Mouse (Mus musculus): Measurements from ENCODE around the gene Cemip2. TPM values are rescaled to one million over a fixed set of nuclear protein-coding genes. Genes with fewer than 3 reads are reported as not detected.
"Not testable (repeated sequence)": the region's sequence is repeated elsewhere in the genome, so short reads cannot be mapped to it uniquely, and the experiment has no call there.

The Cemip2 gene
- total and polyA plus RNA-seq, 3 experiments, result 2.5 to 10.9 (median 7.7) TPM

DNA sequence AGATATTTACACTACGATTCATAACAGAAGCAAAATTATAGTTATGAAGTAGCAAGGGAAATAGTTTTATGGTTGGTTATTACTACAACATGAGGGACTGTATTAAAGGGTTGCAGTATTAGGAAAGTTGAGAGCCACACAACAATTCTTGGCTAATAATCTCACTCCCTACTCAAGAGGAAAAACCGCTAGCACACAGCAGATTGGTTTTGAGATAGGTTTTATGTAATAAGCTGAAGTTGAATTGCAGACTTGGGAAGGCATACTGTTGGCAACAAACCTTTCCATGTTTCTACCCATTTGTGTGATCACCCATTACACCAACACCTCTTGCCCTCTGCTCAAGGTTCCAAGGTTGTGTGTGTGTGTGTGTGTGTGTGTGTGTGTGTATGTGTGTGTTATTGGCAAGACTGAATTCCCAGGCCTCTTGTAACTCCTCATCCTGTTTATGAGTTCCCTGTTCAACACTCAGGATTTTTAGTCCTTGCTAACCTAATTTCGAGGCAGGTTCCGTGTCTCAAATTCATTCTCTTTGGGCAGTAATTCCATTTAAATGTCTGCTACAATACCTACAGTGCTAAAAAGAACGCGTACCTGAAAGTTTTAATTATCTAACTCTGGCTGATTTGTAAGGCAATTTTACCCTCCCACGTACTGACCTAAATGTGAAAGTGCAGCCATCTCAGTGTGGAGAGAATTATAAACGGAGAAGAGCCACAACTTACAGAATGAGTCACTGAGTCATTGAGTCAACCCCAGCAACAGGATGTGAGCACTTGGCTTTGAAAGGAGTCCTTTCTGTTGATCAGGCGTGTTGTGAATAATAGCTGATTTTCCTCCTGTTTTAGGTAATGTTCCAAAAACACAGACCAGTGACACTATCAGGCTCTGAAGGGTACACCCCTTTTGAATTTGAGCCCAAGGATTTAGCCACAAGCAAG lies 85.1 kb downstream of the Cemip2 start:
- Histone ChIP-seq H3K27me3 (ENCODE audit: insufficient read depth, low read length) (no peaks in the 10 kb centered on the region), H3K9me3 (replicated peaks) (no peaks in the 10 kb centered on the region), H3K4me3 (ENCODE audit: low read depth, low read length) (no peak overlapping the region), H3K4me1 (ENCODE audit: insufficient read depth, low read depth, low read length) (peaks cover 47% of the 10 kb centered on the region), H3K36me3 (replicated peaks) (peaks cover 4% of the 10 kb centered on the region)
- TF ChIP-seq GATA1 (IDR thresholded peaks at IDR 0.05; ENCODE audit: borderline replicate concordance, low read length), result no peak
- TF ChIP-seq TAL1 (conservative IDR thresholded peaks at IDR 0.05; ENCODE audit: low read depth, low read length), result no peak
- TF ChIP-seq GATA2 (IDR thresholded peaks at IDR 0.05; ENCODE audit: borderline replicate concordance, low read depth, low read length), result no peak
- no peak for TF ChIP-seq POLR2AphosphoS5 (IDR thresholded peaks at IDR 0.05; ENCODE audit: insufficient replicate concordance, low read depth, low read length)
- no peak for TF ChIP-seq CTCF (IDR thresholded peaks at IDR 0.05; ENCODE audit: low read depth, low read length)
- ATAC-seq (ENCODE audit: extremely low read depth, insufficient number of reproducible peaks, low FRiP score, poor library complexity, severe bottlenecking) (no peak), DNase-seq (ENCODE audit: low spot score) (no peak)

DNA sequence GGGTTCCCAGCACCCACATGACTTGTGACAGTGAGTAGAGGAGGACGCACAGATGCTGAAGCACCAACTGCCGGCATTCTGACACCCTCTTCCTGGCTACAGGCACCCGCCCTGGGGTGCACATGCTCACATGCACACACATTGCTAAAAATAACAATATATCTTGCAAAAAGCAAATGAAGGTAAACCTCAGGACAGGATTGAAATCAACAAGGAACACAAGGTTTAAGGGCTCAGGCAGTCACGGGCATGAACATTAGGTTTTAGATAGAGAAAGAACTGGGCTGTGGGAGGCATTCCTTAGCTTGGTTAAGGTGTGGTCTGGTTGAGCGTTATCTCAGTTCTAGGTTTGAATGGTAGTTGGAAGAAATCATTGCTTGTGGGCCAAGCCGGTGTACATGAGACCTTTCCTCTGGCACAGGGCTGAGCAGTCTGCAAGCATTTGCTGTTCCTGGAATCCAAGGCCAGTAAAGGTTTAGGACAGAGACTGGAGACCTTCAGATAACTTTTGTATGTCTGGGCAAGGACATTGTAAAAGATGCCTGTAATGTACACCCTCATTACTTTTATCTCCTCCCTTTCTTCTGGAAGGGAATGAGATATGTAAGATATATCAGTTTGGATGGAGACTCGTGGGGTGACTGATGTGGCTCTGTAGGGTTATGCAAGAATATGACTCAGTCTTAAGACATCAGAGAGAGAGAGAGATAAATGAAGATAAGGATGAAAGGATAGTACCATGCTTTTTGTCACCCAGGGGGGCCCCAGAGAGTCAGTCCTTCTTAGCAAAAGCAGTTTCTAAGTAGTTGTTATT lies 87.3 kb downstream of the Cemip2 start:
- TF ChIP-seq GATA2 (IDR thresholded peaks at IDR 0.05; ENCODE audit: borderline replicate concordance, low read depth, low read length) (no peak), TAL1 (conservative IDR thresholded peaks at IDR 0.05; ENCODE audit: low read depth, low read length) (0 out of 2 replicates have a peak, but pooled peaks have one; percentile 14), CTCF (IDR thresholded peaks at IDR 0.05; ENCODE audit: low read depth, low read length) (no peak), POLR2AphosphoS5 (IDR thresholded peaks at IDR 0.05; ENCODE audit: insufficient replicate concordance, low read depth, low read length) (no peak), GATA1 (IDR thresholded peaks at IDR 0.05; ENCODE audit: borderline replicate concordance, low read length) (no peak)
- H3K9me3 ChIP-seq (replicated peaks), result no peaks in the 10 kb centered on the region
- H3K27me3 ChIP-seq (ENCODE audit: insufficient read depth, low read length), result no peaks in the 10 kb centered on the region
- H3K4me1 ChIP-seq (ENCODE audit: insufficient read depth, low read depth, low read length), result peaks cover 47% of the 10 kb centered on the region
- DNase-seq (ENCODE audit: low spot score) (no peak), ATAC-seq (ENCODE audit: extremely low read depth, insufficient number of reproducible peaks, low FRiP score, poor library complexity, severe bottlenecking) (peak; percentile 64)
- H3K4me3 ChIP-seq (ENCODE audit: low read depth, low read length), result peak overlapping the region; percentile 60; the same call in 1 of the 2 replicates
- no peaks in the 10 kb centered on the region for H3K36me3 ChIP-seq (replicated peaks)

DNA sequence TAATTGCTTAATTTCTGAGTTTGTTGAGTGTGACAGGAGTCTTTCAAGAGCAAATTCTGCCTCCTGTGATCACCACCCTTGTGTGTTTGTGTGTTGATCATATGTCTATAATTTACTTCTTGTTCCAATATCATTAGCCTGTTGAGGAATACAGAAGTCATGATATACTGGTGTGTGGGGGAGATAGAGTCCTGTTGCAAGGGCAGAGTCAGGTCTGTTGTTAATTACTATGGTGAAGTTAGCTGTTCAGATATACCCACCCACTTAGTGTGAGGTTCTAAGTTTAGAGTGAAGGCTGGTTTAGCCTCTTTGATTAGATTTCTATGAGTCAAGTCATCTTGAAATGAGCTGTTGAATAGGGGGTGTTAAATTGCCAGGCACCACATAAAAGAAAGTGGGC lies 88.0 kb downstream of the Cemip2 start:
- DNase-seq (ENCODE audit: low spot score) (no peak), ATAC-seq (ENCODE audit: extremely low read depth, insufficient number of reproducible peaks, low FRiP score, poor library complexity, severe bottlenecking) (no peak)
- Histone ChIP-seq H3K27me3 (ENCODE audit: insufficient read depth, low read length) (no peaks in the 10 kb centered on the region), H3K36me3 (replicated peaks) (no peaks in the 10 kb centered on the region), H3K9me3 (replicated peaks) (no peaks in the 10 kb centered on the region), H3K4me3 (ENCODE audit: low read depth, low read length) (no peak overlapping the region; the same call in 1 of the 2 replicates), H3K4me1 (ENCODE audit: insufficient read depth, low read depth, low read length) (peaks cover 46% of the 10 kb centered on the region)
- TF ChIP-seq GATA1 (IDR thresholded peaks at IDR 0.05; ENCODE audit: borderline replicate concordance, low read length) (no peak), GATA2 (IDR thresholded peaks at IDR 0.05; ENCODE audit: borderline replicate concordance, low read depth, low read length) (no peak), POLR2AphosphoS5 (IDR thresholded peaks at IDR 0.05; ENCODE audit: insufficient replicate concordance, low read depth, low read length) (no peak), TAL1 (conservative IDR thresholded peaks at IDR 0.05; ENCODE audit: low read depth, low read length) (no peak), CTCF (IDR thresholded peaks at IDR 0.05; ENCODE audit: low read depth, low read length) (no peak)

DNA sequence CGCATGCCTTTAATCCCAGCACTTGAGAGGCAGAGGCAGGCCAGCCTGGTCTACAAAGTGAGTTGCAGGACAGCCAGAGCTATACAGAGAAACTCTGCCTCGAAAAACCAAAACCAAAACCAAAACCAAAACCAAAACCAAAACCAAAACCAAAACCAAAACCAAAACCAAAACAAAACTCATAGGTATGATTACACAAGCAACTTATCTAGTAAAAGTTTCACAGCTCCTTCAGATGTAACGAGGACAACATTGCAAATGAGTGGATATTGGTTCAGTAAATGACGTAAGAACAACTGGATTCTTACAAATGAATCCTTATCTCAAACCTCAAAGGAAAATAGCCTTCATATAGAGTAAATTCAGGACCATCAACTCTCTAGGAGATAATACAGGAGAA lies 88.6 kb downstream of the Cemip2 start:
- DNase-seq (ENCODE audit: low spot score); H3K36me3 ChIP-seq (replicated peaks); H3K4me3 ChIP-seq (ENCODE audit: low read depth, low read length); ATAC-seq (ENCODE audit: extremely low read depth, insufficient number of reproducible peaks, low FRiP score, poor library complexity, severe bottlenecking); H3K27me3 ChIP-seq (ENCODE audit: insufficient read depth, low read length); H3K9me3 ChIP-seq (replicated peaks): not testable (repeated sequence)
- H3K4me1 ChIP-seq (ENCODE audit: insufficient read depth, low read depth, low read length), result peaks cover 48% of the 10 kb centered on the region

DNA sequence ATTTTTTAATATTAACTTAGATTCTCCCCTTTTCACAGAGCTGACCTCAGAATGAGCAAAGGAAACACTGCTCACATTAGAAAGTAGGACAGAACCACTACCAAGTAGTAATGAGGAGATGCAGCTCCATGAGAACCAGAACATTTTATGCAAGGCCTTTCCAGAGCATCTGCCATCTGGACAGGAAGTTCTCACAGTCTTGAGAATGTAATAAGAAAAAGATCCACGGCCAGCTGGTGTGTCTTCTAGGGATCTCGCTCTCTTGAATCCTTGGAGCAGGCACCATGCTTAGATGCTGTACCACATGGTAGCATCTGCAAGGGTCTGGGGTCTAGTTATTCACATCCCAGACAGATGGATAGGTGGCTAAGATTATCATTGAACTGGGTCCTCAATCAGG lies 90.3 kb downstream of the Cemip2 start:
- DNase-seq (ENCODE audit: low spot score) (no peak), ATAC-seq (ENCODE audit: extremely low read depth, insufficient number of reproducible peaks, low FRiP score, poor library complexity, severe bottlenecking) (no peak)
- no peaks in the 10 kb centered on the region for H3K27me3 ChIP-seq (ENCODE audit: insufficient read depth, low read length)
- no peaks in the 10 kb centered on the region for H3K36me3 ChIP-seq (replicated peaks)
- no peak overlapping the region for H3K4me3 ChIP-seq (ENCODE audit: low read depth, low read length)
- no peaks in the 10 kb centered on the region for H3K9me3 ChIP-seq (replicated peaks)
- peaks cover 37% of the 10 kb centered on the region for H3K4me1 ChIP-seq (ENCODE audit: insufficient read depth, low read depth, low read length)
- TF ChIP-seq TAL1 (conservative IDR thresholded peaks at IDR 0.05; ENCODE audit: low read depth, low read length), result no peak
- TF ChIP-seq POLR2AphosphoS5 (IDR thresholded peaks at IDR 0.05; ENCODE audit: insufficient replicate concordance, low read depth, low read length), result no peak
- TF ChIP-seq GATA1 (IDR thresholded peaks at IDR 0.05; ENCODE audit: borderline replicate concordance, low read length), result no peak
- no peak for TF ChIP-seq CTCF (IDR thresholded peaks at IDR 0.05; ENCODE audit: low read depth, low read length)
- TF ChIP-seq GATA2 (IDR thresholded peaks at IDR 0.05; ENCODE audit: borderline replicate concordance, low read depth, low read length), result no peak
